36 mouse cellular contexts compared by ENCODE assay signal in genomic region chr4:36973358-36973757, GRCm38 (mm10). TPM values are rescaled to one million over a fixed set of nuclear protein-coding genes. Genes with fewer than 3 reads are reported as not detected.
"Had no signal": no experiment of that assay in that cellular context is flagged by ENCODE, and none has a peak within 500 bp of the region (broad histone marks: within the 10 kb centered on the region; RNA-seq: fewer than 3 reads in every experiment).

No protein-coding gene starts in this region.

- H3K4me3 ChIP-seq: heart, embryonic 10.5 days; heart, embryonic 12.5 days; heart, embryonic 13.5 days; heart, embryonic 15.5 days; hindbrain, embryonic 10.5 days; hindbrain, embryonic 12.5 days; hindbrain, embryonic 13.5 days; hindbrain, embryonic 15.5 days; intestine, embryonic 15.5 days; kidney, embryonic 15.5 days; layer of hippocampus, adult 2 months had no signal

- H3K27me3 ChIP-seq: heart, embryonic 12.5 days; heart, embryonic 13.5 days; heart, embryonic 15.5 days; hindbrain, embryonic 12.5 days; hindbrain, embryonic 13.5 days; hindbrain, embryonic 15.5 days; intestine, embryonic 15.5 days; kidney, embryonic 15.5 days had no signal

- H3K4me2 ChIP-seq: heart, embryonic 11.5 days; heart, embryonic 12.5 days; heart, embryonic 13.5 days; heart, embryonic 15.5 days; hindbrain, embryonic 12.5 days; hindbrain, embryonic 13.5 days; hindbrain, embryonic 14.5 days; hindbrain, embryonic 15.5 days; intestine, embryonic 15.5 days; kidney, embryonic 15.5 days had no signal

- H3K27ac ChIP-seq: heart, embryonic 10.5 days; heart, embryonic 13.5 days; heart, embryonic 15.5 days; hindbrain, embryonic 10.5 days; hindbrain, embryonic 12.5 days; hindbrain, embryonic 13.5 days; hindbrain, embryonic 14.5 days; hindbrain, embryonic 15.5 days; hindbrain, postnatal 0 days; intestine, embryonic 15.5 days; kidney, embryonic 15.5 days; kidney, postnatal 0 days; layer of hippocampus, adult 2 months had no signal

- H3K9me3 ChIP-seq: heart, embryonic 10.5 days; heart, embryonic 12.5 days; heart, embryonic 13.5 days; heart, embryonic 15.5 days; hindbrain, embryonic 10.5 days; hindbrain, embryonic 12.5 days; hindbrain, embryonic 13.5 days; hindbrain, embryonic 15.5 days; intestine, embryonic 15.5 days; kidney, embryonic 15.5 days had no signal

- ATAC-seq: hindbrain, embryonic 16.5 days; hindbrain, postnatal 0 days; inflammation-experienced regulatory T-cells, adult 6 months; intestine, embryonic 15.5 days; intestine, embryonic 16.5 days; intestine, postnatal 0 days had no signal

- H3K4me1 ChIP-seq: heart, embryonic 10.5 days; heart, embryonic 12.5 days; heart, embryonic 13.5 days; heart, embryonic 15.5 days; hindbrain, embryonic 10.5 days; hindbrain, embryonic 12.5 days; hindbrain, embryonic 13.5 days; hindbrain, embryonic 15.5 days; intestine, embryonic 15.5 days; kidney, embryonic 15.5 days had no signal

- DNase-seq: heart, postnatal 10 days; heart, postnatal 14 days; heart, postnatal 36 days; kidney, adult 11 months; kidney, adult 18-20 months; kidney, adult 2 months; kidney, adult 8-10 months; kidney, adult 9 months; kidney, postnatal 10 days; kidney, postnatal 14 days; kidney, postnatal 25 days; kidney, postnatal 36 days; kidney, postnatal 4 days; layer of hippocampus, adult 9-11 months; layer of hippocampus, postnatal 36 days had no signal

- H3K9ac ChIP-seq: heart, embryonic 12.5 days; heart, embryonic 13.5 days; heart, embryonic 15.5 days; hindbrain, embryonic 12.5 days; hindbrain, embryonic 13.5 days; hindbrain, embryonic 14.5 days; hindbrain, embryonic 15.5 days; intestine, embryonic 15.5 days; kidney, embryonic 15.5 days had no signal

- H3K36me3 ChIP-seq: heart, embryonic 10.5 days; heart, embryonic 12.5 days; heart, embryonic 13.5 days; heart, embryonic 15.5 days; hindbrain, embryonic 10.5 days; hindbrain, embryonic 12.5 days; hindbrain, embryonic 13.5 days; hindbrain, embryonic 15.5 days; intestine, embryonic 15.5 days; kidney, embryonic 15.5 days had no signal

RNA-seq across cellular contexts. Expression of gene Lingo2, which starts 21.8 kb away (rescaled TPM):
- total RNA-seq: heart, postnatal 10 days; heart, postnatal 14 days; heart, postnatal 25 days; heart, postnatal 36 days; hematopoietic stem cell, adult 5-6 weeks had no signal
